Mouse (Mus musculus) kidney, postnatal 4 days (tissue): ENCODE data around the gene Galntl6.
A peak's percentile ranks its signal among the peaks of the same experiment; 100 is the strongest.

Experiments
- DNase-seq, 2 experiments: peaks; one replicate each; pipeline ENCODE4 v3.0.0; 2021; ENCODE audit warnings: mixed read lengths in 2 of 2

Gene Galntl6

DNA sequence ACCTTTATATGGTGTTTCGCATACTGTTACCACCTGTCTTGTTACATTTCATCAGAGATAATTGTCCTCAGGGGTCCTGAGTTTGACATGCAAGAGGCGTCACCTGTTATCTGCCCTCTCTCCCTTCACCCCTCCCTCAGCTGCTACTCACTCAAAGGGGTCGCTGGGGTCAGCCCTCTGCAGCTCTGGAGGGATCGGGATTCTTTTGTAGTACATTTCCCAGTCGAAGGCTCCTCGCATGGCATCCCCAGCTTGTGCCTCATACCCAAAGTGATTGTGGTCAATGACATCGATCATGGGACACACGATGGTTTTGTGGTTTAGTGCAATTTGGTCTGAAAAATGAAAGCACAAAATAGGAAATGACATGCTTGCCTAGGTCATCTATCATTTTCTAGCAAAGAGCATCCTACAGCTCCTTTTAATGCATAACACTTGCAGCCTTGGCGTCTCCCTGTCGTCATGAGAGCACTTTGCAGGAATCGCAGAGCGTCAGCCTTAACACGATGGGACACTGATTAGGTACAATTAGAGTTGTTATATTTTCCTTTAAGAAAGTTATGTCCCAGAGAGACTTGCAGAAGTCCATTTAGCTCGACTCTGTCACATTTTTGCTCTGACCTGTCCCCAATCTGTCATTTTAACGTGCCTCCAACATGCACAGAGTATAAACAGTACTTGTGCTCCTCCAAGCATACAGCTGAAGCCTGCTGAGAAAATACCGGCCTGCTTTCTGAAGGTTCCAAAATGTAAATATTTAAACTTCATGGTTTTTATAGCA, 954.1 kb downstream of the Galntl6 start:
- DNase-seq = no peak

DNA sequence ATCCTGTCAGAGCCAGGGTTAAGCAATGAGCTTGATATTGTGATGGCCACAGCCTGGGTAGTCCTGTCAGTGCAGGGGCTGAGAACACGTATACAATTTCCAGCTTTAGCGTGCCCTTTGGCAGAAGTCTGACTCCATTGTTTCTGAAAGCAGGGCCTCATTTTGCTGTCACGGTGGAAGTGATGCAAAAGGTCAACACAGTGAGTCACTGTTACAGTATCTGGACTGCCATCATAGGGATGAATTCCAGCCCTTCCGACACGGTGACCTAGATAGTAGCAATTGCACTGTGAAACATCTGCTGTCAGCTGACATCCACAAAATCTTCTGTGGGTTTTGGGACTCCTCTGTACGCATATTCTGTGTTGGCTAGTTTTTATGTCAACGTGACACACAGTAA, 956.9 kb downstream of the Galntl6 start:
- DNase-seq = no peak

- no peak for DNase-seq
These were observed 971.3 kb downstream of the Galntl6 start for GRCm38 (mm10) chr8:57941113-57941512.

DNA sequence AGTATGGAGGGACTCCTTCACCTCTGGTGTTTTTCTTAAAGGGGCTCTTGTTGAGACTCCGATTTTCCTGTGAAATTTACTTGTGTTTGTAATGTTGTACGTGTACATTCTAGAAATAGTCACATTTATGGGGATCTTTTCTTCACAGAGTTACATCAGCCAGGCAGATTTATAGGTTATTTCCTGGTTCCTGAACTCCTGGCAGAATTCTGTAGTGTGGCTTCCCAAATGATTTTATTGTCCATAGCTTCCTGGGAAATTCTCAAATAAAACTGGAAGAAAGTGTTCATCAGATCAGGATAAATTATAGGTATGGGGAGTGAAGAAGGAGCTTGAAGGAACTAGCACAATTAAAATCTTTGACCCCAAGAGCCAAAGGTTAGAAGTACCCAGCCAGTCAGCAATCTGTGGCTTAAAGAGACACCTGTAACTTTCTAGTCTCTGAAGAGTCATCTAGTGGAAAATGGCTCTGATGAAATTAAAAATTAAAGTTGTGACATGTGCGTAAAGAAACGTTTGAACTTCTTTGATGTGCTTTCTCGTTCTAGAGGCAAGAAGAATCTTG, 972.5 kb downstream of the Galntl6 start:
- DNase-seq = no peak

GRCm38 (mm10) chr8:57939177-57939855, 973.1 kb downstream of the Galntl6 start:
- DNase-seq = peak; percentile 73 to 79

DNA sequence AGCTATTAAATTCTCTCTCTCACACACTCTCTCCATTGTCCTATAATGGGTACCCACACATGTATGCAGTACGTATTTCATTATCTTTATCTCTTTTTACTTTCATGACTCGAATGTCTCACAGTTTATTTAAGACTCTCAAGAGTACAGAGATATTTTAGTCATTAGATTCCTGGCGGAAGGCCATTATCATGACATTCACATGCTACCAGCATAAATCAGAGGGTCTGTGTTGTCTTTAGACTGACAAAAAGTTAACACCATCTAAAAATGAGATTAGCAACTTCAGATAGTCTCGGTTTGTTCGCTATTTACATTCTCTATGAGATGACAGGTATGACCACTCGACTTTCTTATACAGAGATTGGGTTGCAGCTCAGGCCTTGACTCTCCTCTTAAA, 985.4 kb downstream of the Galntl6 start:
- no peak for DNase-seq

DNA sequence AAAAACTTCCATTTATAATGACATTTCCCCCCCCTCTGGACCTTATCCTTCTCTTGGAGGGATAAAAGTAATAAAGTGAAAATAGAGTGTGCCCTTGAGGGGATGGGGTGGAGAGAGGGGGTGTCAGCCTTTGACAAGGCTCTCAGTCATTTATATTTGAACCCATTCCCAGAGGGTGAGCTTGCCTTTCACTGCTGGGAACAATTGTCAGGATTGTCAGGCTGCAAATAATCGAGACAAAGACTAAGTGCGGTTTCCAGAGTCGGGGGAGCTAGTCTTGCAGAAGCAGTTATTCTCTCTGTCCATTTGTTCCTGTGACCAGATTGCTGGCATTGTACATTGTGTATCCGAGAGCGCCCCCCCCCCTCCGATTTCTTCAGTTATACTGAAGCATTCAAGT, 988.9 kb downstream of the Galntl6 start:
- DNase-seq = no peak

DNA sequence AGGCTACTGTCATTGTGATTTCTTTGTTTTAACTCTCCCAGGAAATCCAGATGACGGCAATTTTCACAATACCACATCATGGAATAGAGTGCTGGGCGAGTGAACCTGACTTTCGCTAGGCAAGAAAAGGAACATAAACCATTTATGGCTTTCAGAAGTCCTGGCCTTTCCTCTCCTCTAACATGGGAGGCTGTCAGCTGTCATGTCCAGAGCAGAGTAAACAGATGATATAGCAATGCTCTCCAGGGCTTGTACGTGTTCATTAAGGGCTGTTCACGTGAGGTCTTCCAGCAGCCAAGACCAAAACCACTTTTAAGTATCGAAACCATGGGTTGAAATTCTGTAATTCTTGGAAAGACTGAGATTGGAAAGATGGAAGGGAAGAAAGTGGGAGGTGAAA, 989.3 kb downstream of the Galntl6 start:
- no peak for DNase-seq

DNA sequence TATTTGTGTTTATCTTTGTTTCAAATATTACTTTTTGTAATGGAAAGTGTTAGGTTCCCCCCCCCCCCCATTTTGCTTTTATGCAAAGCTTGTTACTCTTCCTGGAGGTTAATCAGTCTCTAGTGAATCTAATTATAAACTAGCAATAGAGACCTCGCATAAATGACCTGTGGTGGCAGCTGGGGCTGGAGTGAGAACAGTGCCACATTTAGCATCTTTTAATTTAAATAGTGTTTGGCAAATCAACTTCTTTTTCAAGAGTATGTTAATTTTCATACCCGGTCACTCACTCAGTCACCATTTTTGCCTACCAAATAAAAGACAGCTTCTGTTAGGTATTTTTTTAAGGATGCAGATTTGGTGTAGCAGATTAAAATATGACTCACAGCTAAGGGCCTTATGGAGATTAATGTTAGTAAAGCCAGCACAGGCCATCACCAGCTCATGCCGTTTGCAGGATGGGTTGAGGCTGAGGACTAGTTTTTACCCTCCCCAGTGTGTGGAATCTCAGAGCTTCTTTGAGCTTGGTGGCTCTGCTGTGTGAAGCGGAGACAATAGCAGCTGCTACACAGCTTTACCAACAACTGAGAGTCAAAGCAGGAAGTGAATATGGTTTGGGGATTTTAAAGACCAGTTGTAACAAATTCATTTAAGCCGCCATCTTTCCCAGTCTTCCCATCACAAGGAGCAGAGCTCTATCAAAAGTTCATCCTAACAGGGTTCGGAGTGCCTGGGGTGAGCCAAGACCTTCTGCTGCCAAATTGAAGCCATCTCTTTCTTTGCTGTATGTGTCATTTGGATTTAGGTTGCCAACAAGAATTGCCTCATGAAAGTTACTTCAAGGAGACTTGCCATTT, 990.0 kb downstream of the Galntl6 start:
- DNase-seq = no peak

GRCm38 (mm10) chr8:57920326-57920903, 992.0 kb downstream of the Galntl6 start:
- DNase-seq = no peak

GRCm38 (mm10) chr8:57918720-57919640, 993.5 kb downstream of the Galntl6 start:
- no peak for DNase-seq

- no peak for DNase-seq
These were observed 1019.1 kb downstream of the Galntl6 start for GRCm38 (mm10) chr8:57893360-57893759.

DNA sequence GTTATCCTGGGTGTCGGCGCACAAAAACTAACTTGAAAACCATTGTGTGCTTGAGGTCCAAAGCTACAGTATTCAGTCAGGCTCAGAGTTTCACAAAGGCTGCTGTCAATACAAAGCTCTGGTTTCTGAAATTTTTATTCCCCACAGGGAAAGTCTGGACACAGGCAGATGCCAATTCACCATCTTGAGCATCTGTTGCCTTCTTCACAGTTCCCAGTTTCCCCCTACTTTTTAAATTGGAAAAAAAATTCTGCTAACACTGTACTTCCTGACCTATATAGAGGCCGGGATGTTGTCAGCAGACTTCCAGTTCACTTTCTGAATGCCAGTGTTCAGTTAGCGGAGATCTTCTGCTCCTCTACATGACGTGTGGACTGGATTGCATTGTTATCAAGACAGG, 1020.3 kb downstream of the Galntl6 start:
- DNase-seq = no peak

- no peak for DNase-seq
These were observed 1022.3 kb downstream of the Galntl6 start for GRCm38 (mm10) chr8:57890159-57890558.

GRCm38 (mm10) chr8:57888831-57889230, 1023.6 kb downstream of the Galntl6 start:
- no peak for DNase-seq

- no peak for DNase-seq
These were observed 1033.0 kb downstream of the Galntl6 start for GRCm38 (mm10) chr8:57879452-57879851.

DNA sequence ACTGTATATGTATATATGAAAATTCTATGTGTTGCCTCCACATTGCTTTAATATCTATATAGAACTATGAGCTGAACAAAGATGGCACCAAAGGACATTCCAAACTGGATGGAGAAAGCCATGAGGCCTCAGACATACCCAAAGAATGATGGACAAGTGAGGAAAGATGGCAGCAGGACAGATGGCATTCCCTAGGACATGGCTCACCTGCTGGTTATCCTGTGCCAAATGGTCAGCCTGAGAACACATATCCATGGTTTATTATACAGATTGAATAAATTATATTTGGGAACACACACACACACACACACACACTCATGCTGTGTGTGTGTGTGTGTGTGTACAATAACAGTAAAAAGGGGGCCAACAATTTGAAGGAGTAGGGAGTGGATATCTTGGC, 1063.4 kb downstream of the Galntl6 start:
- DNase-seq = no peak

DNA sequence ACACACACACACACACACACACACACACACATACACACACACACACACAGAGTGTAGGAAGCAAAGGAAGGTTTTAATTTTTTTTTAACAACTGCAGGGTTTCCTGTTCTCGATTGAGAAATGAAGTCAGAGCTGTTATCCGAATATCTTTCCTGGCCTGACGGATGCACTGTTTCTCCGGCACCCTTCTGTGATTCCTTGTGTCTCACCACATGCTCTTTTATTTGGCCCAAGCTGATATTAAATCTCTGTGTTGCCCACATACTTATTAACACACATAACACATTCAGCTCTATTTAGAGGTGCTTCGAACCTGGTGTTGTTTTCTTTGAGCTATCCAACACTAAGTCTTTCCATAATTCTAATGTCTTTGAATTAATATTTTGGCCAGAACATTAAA, 1069.0 kb downstream of the Galntl6 start:
- DNase-seq = no peak

DNA sequence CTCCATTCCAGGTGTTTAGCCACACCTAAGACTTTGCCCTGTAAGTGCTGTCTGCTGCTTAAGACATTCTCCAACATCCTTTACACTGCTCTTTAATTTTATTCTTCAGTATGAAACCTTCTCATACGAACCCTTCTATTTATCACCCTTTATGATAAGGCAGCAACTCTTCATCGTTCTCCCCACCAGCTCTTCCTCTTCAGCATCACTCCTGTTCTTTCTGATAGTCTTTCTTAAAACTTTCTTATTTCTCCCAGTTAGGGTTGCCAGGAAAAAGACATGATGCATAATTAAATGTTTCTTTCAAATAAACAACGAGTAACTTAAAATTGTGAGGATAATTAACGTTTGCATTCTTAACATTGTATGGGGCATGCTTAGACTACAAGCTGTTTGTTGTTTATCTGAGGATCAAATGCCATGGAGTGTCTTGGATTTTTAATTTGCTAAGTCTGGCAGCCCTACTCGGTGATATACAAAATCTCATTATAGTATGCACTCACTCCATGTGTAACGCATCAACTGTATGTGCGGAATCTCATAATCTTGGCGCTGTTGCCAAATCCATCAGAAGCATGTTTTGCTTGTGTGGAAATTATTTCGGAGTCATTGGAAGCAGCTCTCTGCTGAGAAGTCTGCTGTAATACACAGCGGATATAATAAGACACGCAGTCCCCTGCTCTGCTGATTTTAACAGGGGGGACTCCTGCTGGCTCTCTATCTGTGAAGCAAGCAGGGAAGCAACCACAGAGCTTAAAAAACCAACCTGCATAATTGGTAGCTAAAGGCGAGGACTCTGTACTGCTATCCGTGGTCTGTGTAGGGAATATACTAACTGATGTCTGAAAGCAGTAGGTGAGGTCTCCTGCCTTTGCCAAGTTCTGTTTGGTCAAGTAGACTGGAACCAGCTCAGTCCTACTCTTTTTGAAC, 1069.7 kb downstream of the Galntl6 start:
- DNase-seq = peak; percentile 18 to 21

DNA sequence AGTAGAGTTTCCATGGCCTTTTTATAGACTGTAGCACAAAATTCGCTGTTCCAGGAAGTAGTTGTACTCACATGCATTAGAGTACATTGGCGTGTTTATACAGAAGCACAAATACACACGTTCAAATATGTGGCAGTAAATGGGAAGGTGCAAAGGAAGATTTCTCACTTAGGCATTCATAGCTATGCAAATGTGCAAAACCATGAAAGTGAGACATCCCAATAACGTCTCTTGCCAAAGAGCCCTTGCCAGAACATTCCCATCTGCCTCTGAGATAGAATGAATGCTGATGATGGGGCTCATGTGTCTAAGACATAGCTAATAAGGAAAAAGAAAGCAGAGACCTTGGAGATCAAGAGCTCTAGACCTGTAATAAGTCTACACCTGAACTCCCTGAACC, 1071.0 kb downstream of the Galntl6 start:
- no peak for DNase-seq

- no peak for DNase-seq
These were observed 1075.1 kb downstream of the Galntl6 start for GRCm38 (mm10) chr8:57837384-57837783.
